Mouse (Mus musculus): ENCODE measurements at regions not wholly inside any gene's neighbourhood (a gene's known extent, or its start where the extent isn't known, plus 50 kb on each side); places are given as distances from the start of the nearest gene placed in this dataset.

DNA sequence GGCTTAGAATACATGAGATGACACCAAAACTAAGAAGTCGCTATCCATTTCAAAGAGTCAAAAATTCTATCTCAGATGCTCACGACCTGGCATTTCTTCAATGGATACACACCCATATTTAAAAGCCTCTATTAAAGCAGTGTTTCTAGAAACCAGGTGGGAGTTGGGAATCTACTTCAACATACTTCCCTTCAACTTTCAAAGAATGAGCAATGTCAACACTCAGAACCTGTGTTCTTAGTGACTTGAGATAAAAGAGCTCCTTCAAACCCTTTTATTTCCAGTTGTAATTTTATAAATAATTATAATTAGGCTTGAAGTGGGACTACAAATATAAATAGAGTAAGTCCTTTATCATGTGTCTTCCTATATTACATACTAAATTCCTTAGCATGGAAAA is 747.0 kb upstream of the Chrm3 start:
- no peak overlapping the region for H3K4me2 ChIP-seq
- no peaks in the 10 kb centered on the region for H3K27me3 ChIP-seq (replicated peaks)
- no peak overlapping the region for H3K9ac ChIP-seq
- no peak overlapping the region for H3K4me3 ChIP-seq
- no peak for ATAC-seq
- H3K36me3 ChIP-seq, result no peaks in the 10 kb centered on the region
- 65% methylated on average over 2 of the region's 2 CpGs for WGBS (ENCODE audit: insufficient replicate concordance)
- no peak overlapping the region for H3K27ac ChIP-seq
- no peaks in the 10 kb centered on the region for H3K4me1 ChIP-seq
- no peaks in the 10 kb centered on the region for H3K9me3 ChIP-seq (replicated peaks)

DNA sequence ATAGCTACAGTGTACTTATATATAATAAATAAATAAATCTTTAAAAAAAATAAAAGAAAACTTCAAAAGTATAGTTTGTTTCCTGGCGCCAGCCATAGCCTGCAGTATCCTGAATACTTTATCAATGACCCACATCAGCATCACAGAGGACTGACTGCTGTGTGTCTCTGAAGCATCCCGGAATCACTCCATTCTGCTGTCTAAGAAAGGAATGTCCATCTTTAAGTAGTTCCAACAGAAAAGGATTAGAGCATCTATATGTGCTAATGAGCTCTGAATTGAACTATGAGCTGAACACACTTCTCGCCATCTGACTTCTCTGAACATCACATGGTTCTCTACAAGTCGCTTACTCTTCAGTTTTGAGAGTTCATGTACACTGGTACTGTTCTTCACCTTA is 745.8 kb upstream of the Chrm3 start:
- 61% methylated on average over 4 of the region's 4 CpGs for WGBS (ENCODE audit: insufficient replicate concordance)
- no peak for ATAC-seq

GRCm38 (mm10) chr13:11105571-11105970 is 744.9 kb upstream of the Chrm3 start:
- no peak for ATAC-seq
- no peaks in the 10 kb centered on the region for H3K27me3 ChIP-seq (replicated peaks)
- WGBS (ENCODE audit: insufficient replicate concordance), result 49% methylated on average over 2 of the region's 2 CpGs

More for the DNA sequence above, 745.8 kb upstream of the Chrm3 start:
- Histone ChIP-seq H3K4me1 (no peaks in the 10 kb centered on the region), H3K36me3 (no peaks in the 10 kb centered on the region), H3K27me3 (replicated peaks) (no peaks in the 10 kb centered on the region), H3K9ac (no peak overlapping the region), H3K9me3 (replicated peaks) (no peaks in the 10 kb centered on the region), H3K4me2 (no peak overlapping the region), H3K4me3 (no peak overlapping the region), H3K27ac (no peak overlapping the region)

GRCm38 (mm10) chr13:11099586-11099950 is 738.9 kb upstream of the Chrm3 start:
- Histone ChIP-seq H3K4me2 (no peak overlapping the region), H3K9ac (no peak overlapping the region), H3K9me3 (replicated peaks) (no peaks in the 10 kb centered on the region), H3K4me1 (no peaks in the 10 kb centered on the region), H3K36me3 (no peaks in the 10 kb centered on the region), H3K4me3 (no peak overlapping the region), H3K27ac (no peak overlapping the region), H3K27me3 (replicated peaks) (no peaks in the 10 kb centered on the region)
- no peak for ATAC-seq

More at GRCm38 (mm10) chr13:11105571-11105970, 744.9 kb upstream of the Chrm3 start:
- H3K27ac ChIP-seq, result no peak overlapping the region
- H3K4me1 ChIP-seq, result no peaks in the 10 kb centered on the region
- H3K4me3 ChIP-seq, result no peak overlapping the region
- H3K36me3 ChIP-seq, result no peaks in the 10 kb centered on the region
- H3K9ac ChIP-seq, result no peak overlapping the region
- no peak overlapping the region for H3K4me2 ChIP-seq
- H3K9me3 ChIP-seq (replicated peaks), result no peaks in the 10 kb centered on the region

DNA sequence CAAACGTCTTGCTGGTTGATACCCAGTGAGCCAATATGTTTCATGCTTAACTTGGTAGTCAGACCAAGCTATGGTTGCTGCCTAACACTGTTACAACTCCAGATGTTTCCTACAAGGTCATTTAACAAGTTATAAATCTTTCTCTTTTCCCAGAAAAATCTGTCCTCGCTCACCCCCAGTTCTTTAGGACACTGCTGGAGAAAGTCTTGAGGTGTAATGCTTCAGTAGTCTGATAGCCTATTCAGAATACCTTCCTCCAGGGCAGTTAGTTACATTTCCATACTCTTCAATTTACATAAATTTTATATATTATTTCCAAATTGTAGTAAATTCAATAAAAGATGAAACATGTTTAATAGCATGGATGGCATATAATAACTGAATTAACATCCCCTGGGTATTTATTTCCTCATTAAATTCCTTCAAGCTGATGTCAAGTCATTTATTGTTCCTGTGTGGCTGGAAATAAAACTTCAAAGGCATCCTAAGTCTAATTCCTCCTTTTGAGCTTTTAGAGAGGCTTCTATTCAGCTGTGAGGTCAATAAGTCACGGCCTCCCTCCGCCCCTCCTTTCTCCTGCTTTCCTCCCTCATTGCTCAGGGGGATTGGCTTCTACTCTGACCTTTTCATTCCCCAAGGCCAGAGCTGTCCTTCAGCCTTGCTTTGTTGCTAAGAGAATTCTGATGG is 738.4 kb upstream of the Chrm3 start:
- Histone ChIP-seq H3K9me3 (replicated peaks) (no peaks in the 10 kb centered on the region), H3K36me3 (no peaks in the 10 kb centered on the region), H3K4me1 (no peaks in the 10 kb centered on the region), H3K4me3 (no peak overlapping the region), H3K9ac (no peak overlapping the region), H3K27me3 (replicated peaks) (no peaks in the 10 kb centered on the region), H3K4me2 (no peak overlapping the region), H3K27ac (no peak overlapping the region)
- WGBS (ENCODE audit: insufficient replicate concordance), result 39% methylated on average over 4 of the region's 4 CpGs
- no peak for ATAC-seq

DNA sequence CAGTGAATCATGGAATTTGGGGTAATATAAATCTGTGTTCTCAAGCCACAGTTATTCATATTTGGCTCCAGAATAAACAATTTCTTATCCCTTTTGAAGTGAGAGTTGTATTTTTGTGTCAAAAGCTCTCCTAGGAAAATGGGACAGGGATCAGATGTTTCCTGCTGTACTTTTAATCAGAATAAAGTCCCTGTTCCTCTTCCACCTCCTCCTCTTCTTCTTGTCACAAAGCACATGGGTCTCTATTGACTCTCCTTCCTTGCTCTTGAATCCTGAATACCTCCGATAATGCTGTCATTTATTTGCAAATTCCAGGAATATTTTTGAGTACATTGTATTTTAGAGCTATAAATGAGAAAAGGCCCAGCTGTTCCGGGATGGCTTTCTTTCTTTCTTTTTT is 732.3 kb upstream of the Chrm3 start:
- 54% methylated on average over 2 of the region's 2 CpGs for WGBS (ENCODE audit: insufficient replicate concordance)
- Histone ChIP-seq H3K36me3 (no peaks in the 10 kb centered on the region), H3K9ac (no peak overlapping the region), H3K4me1 (no peaks in the 10 kb centered on the region), H3K9me3 (replicated peaks) (0 out of 2 replicates have a peak, but pooled peaks cover 14% of the 10 kb centered on the region), H3K4me2 (no peak overlapping the region), H3K4me3 (no peak overlapping the region), H3K27me3 (replicated peaks) (no peaks in the 10 kb centered on the region), H3K27ac (no peak overlapping the region)
- ATAC-seq, result no peak
